Mouse (Mus musculus): Measurements from ENCODE around the gene Pcbd2. TPM values are rescaled to one million over a fixed set of nuclear protein-coding genes. Genes with fewer than 3 reads are reported as not detected.
A peak's percentile ranks its signal among the peaks of the same experiment; 100 is the strongest.
"Not testable (repeated sequence)": the region's sequence is repeated elsewhere in the genome, so short reads cannot be mapped to it uniquely, and the experiment has no call there.

The Pcbd2 gene
- polyA plus RNA-seq, 1 experiment from 2014 or later, result 49.2 TPM

DNA sequence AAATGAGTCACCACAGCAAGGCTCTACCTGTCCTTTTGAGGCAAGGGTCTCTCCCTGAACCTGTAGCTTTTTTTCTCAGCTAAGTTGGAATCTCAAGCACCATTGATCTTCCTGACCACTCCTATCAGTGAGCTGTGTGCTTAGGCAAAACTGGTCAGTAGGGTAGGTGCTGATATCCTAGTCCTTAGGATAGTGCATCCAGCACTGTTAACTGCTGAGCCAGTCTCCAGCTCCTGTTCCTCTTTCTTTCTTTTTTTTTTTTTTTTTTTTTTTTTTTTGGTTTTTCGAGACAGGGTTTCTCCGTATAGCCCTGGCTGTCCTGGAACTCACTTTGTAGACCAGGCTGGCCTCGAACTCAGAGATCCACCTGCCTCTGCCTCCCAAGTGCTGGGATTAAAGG, 31.2 kb upstream of the Pcbd2 start:
- not testable (repeated sequence) for H3K4me2 ChIP-seq (ENCODE audit: low read depth, low read length); H3K27me3 ChIP-seq (replicated peaks; ENCODE audit: control insufficient read depth, insufficient read depth, low read length); H3K4me3 ChIP-seq (ENCODE audit: low read depth, low read length); H3K9me3 ChIP-seq (ENCODE audit: control insufficient read depth, low read length); ATAC-seq (ENCODE audit: low read depth); H3K27ac ChIP-seq (replicated peaks; ENCODE audit: low read depth, low read length); H3K9ac ChIP-seq (ENCODE audit: low read depth, low read length); DNase-seq (ENCODE audit: low spot score)
- WGBS, result no CpG with 5 or more reads among the region's 3 CpGs
- peaks cover 27% of the 10 kb centered on the region for H3K36me3 ChIP-seq (ENCODE audit: control insufficient read depth, insufficient read depth, low read length)
- peaks cover 15% of the 10 kb centered on the region for H3K4me1 ChIP-seq (ENCODE audit: control insufficient read depth, insufficient read depth, low read length)

- Histone ChIP-seq H3K9ac (ENCODE audit: low read depth, low read length) (no peak overlapping the region), H3K4me2 (ENCODE audit: low read depth, low read length) (no peak overlapping the region), H3K27ac (replicated peaks; ENCODE audit: low read depth, low read length) (no peak overlapping the region), H3K27me3 (replicated peaks; ENCODE audit: control insufficient read depth, insufficient read depth, low read length) (no peaks in the 10 kb centered on the region), H3K9me3 (ENCODE audit: control insufficient read depth, low read length) (no peaks in the 10 kb centered on the region), H3K4me3 (ENCODE audit: low read depth, low read length) (no peak overlapping the region), H3K4me1 (ENCODE audit: control insufficient read depth, insufficient read depth, low read length) (no peaks in the 10 kb centered on the region), H3K36me3 (ENCODE audit: control insufficient read depth, insufficient read depth, low read length) (peaks cover 52% of the 10 kb centered on the region)
- WGBS, result 89% methylated on average over 4 of the region's 4 CpGs
- ATAC-seq (ENCODE audit: low read depth) (no peak), DNase-seq (ENCODE audit: low spot score) (no peak)
Measured at GRCm38 (mm10) chr13:55704301-55704700, 22.9 kb upstream of the Pcbd2 start.

- no peaks in the 10 kb centered on the region for H3K27me3 ChIP-seq (replicated peaks; ENCODE audit: control insufficient read depth, insufficient read depth, low read length)
- ATAC-seq (ENCODE audit: low read depth) (no peak), DNase-seq (ENCODE audit: low spot score) (no peak)
- WGBS, result 92% methylated on average over 3 of the region's 3 CpGs
- H3K27ac ChIP-seq (replicated peaks; ENCODE audit: low read depth, low read length), result no peak overlapping the region
- H3K36me3 ChIP-seq (ENCODE audit: control insufficient read depth, insufficient read depth, low read length), result peaks cover under 1% of the 10 kb centered on the region
- H3K4me2 ChIP-seq (ENCODE audit: low read depth, low read length), result no peak overlapping the region
- no peak overlapping the region for H3K9ac ChIP-seq (ENCODE audit: low read depth, low read length)
- no peak overlapping the region for H3K4me3 ChIP-seq (ENCODE audit: low read depth, low read length)
- H3K9me3 ChIP-seq (ENCODE audit: control insufficient read depth, low read length), result no peaks in the 10 kb centered on the region
- peaks cover 5% of the 10 kb centered on the region; the same call in 1 of the 2 replicates for H3K4me1 ChIP-seq (ENCODE audit: control insufficient read depth, insufficient read depth, low read length)
Measured at GRCm38 (mm10) chr13:55712846-55713245, 14.3 kb upstream of the Pcbd2 start.

GRCm38 (mm10) chr13:55714501-55715166, 12.5 kb upstream of the Pcbd2 start, which contains the start of gene Txndc15:
TSS of gene Txndc15 (plus strand) at chr13:55714650.
- H3K4me3 ChIP-seq (ENCODE audit: low read depth, low read length), result peak within 1 kb of the TSS; percentile 92
- H3K9me3 ChIP-seq (ENCODE audit: control insufficient read depth, low read length), result no peaks in the 10 kb centered on the region
- peak; percentile 94 for ATAC-seq (ENCODE audit: low read depth)
- no peaks in the 10 kb centered on the region for H3K27me3 ChIP-seq (replicated peaks; ENCODE audit: control insufficient read depth, insufficient read depth, low read length)
- peak within 1 kb of the TSS; percentile 95 for H3K9ac ChIP-seq (ENCODE audit: low read depth, low read length)
- peaks cover 5% of the 10 kb centered on the region; the same call in 1 of the 2 replicates for H3K4me1 ChIP-seq (ENCODE audit: control insufficient read depth, insufficient read depth, low read length)
- H3K4me2 ChIP-seq (ENCODE audit: low read depth, low read length), result peak within 1 kb of the TSS; percentile 61
- peak within 1 kb of the TSS; percentile 83 for H3K27ac ChIP-seq (replicated peaks; ENCODE audit: low read depth, low read length)
- DNase-seq (ENCODE audit: low spot score), result peak; percentile 92
- under 1% methylated on average over 41 of the region's 63 CpGs for WGBS
- peaks cover 17% of the 10 kb centered on the region for H3K36me3 ChIP-seq (ENCODE audit: control insufficient read depth, insufficient read depth, low read length)

GRCm38 (mm10) chr13:55715167-55715512, 12.0 kb upstream of the Pcbd2 start:
- H3K9me3 ChIP-seq (ENCODE audit: control insufficient read depth, low read length), result no peaks in the 10 kb centered on the region
- H3K27ac ChIP-seq (replicated peaks; ENCODE audit: low read depth, low read length), result peak overlapping the region; percentile 83
- DNase-seq (ENCODE audit: low spot score), result no peak
- H3K9ac ChIP-seq (ENCODE audit: low read depth, low read length), result peak overlapping the region; percentile 95
- H3K4me1 ChIP-seq (ENCODE audit: control insufficient read depth, insufficient read depth, low read length), result peaks cover 5% of the 10 kb centered on the region; the same call in 1 of the 2 replicates
- H3K36me3 ChIP-seq (ENCODE audit: control insufficient read depth, insufficient read depth, low read length), result peaks cover 22% of the 10 kb centered on the region
- H3K4me3 ChIP-seq (ENCODE audit: low read depth, low read length), result peak overlapping the region; percentile 92
- H3K27me3 ChIP-seq (replicated peaks; ENCODE audit: control insufficient read depth, insufficient read depth, low read length), result no peaks in the 10 kb centered on the region
- ATAC-seq (ENCODE audit: low read depth), result no peak
- WGBS, result 5% methylated on average over 5 of the region's 5 CpGs
- H3K4me2 ChIP-seq (ENCODE audit: low read depth, low read length), result peak overlapping the region; percentile 61

- H3K4me1 ChIP-seq (ENCODE audit: control insufficient read depth, insufficient read depth, low read length), result peaks cover 5% of the 10 kb centered on the region; the same call in 1 of the 2 replicates
- H3K36me3 ChIP-seq (ENCODE audit: control insufficient read depth, insufficient read depth, low read length), result peaks cover 30% of the 10 kb centered on the region
- ATAC-seq (ENCODE audit: low read depth) (no peak), DNase-seq (ENCODE audit: low spot score) (no peak)
- no peak overlapping the region for H3K27ac ChIP-seq (replicated peaks; ENCODE audit: low read depth, low read length)
- no peaks in the 10 kb centered on the region for H3K27me3 ChIP-seq (replicated peaks; ENCODE audit: control insufficient read depth, insufficient read depth, low read length)
- H3K4me3 ChIP-seq (ENCODE audit: low read depth, low read length), result peak overlapping the region; percentile 92; the same call in 1 of the 2 replicates
- no peaks in the 10 kb centered on the region for H3K9me3 ChIP-seq (ENCODE audit: control insufficient read depth, low read length)
- WGBS, result 88% methylated on average over 7 of the region's 7 CpGs
- H3K9ac ChIP-seq (ENCODE audit: low read depth, low read length), result no peak overlapping the region
- H3K4me2 ChIP-seq (ENCODE audit: low read depth, low read length), result peak overlapping the region; percentile 61; the same call in 1 of the 2 replicates
Measured at GRCm38 (mm10) chr13:55715908-55716510, 11.2 kb upstream of the Pcbd2 start.

GRCm38 (mm10) chr13:55721516-55721915, 5.7 kb upstream of the Pcbd2 start:
- H3K36me3 ChIP-seq (ENCODE audit: control insufficient read depth, insufficient read depth, low read length), result peaks cover 80% of the 10 kb centered on the region

DNA sequence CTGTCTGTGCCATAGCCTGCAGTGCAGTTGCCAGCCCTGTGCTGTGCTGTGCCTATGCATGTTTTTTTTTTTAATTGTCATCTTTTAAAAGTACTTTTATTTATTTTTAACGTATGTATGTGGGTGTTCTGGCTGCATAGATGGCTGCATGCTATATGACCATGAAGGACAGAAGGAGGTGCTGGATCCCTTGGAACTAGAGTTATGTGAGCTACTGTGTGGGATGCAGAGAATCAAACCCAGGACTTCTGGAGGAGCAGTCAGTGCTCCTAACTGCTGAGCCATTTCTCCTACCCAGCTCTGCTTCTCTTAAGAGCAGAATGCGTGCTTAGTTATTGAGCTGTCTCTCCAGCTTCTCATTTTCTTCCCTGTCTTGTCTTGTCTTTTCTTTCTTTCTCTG, 5.2 kb upstream of the Pcbd2 start:
- ATAC-seq (ENCODE audit: low read depth), result no peak
- WGBS, result 95% methylated on average over 2 of the region's 2 CpGs
- no peak overlapping the region for H3K27ac ChIP-seq (replicated peaks; ENCODE audit: low read depth, low read length)

More at GRCm38 (mm10) chr13:55721516-55721915, 5.7 kb upstream of the Pcbd2 start:
- Histone ChIP-seq H3K9me3 (ENCODE audit: control insufficient read depth, low read length) (no peaks in the 10 kb centered on the region), H3K4me2 (ENCODE audit: low read depth, low read length) (no peak overlapping the region), H3K4me1 (ENCODE audit: control insufficient read depth, insufficient read depth, low read length) (no peaks in the 10 kb centered on the region), H3K4me3 (ENCODE audit: low read depth, low read length) (no peak overlapping the region), H3K9ac (ENCODE audit: low read depth, low read length) (0 out of 2 replicates have a peak overlapping the region, but pooled peaks have one; percentile 5), H3K27ac (replicated peaks; ENCODE audit: low read depth, low read length) (no peak overlapping the region), H3K27me3 (replicated peaks; ENCODE audit: control insufficient read depth, insufficient read depth, low read length) (no peaks in the 10 kb centered on the region)
- ATAC-seq (ENCODE audit: low read depth) (no peak), DNase-seq (ENCODE audit: low spot score) (no peak)
- 75% methylated on average over 8 of the region's 8 CpGs for WGBS

More for the DNA sequence above, 5.2 kb upstream of the Pcbd2 start:
- H3K27me3 ChIP-seq (replicated peaks; ENCODE audit: control insufficient read depth, insufficient read depth, low read length), result no peaks in the 10 kb centered on the region
- H3K9ac ChIP-seq (ENCODE audit: low read depth, low read length), result no peak overlapping the region
- DNase-seq (ENCODE audit: low spot score), result no peak
- H3K4me2 ChIP-seq (ENCODE audit: low read depth, low read length), result no peak overlapping the region
- H3K4me3 ChIP-seq (ENCODE audit: low read depth, low read length), result no peak overlapping the region
- H3K4me1 ChIP-seq (ENCODE audit: control insufficient read depth, insufficient read depth, low read length), result no peaks in the 10 kb centered on the region
- H3K36me3 ChIP-seq (ENCODE audit: control insufficient read depth, insufficient read depth, low read length), result peaks cover 80% of the 10 kb centered on the region
- H3K9me3 ChIP-seq (ENCODE audit: control insufficient read depth, low read length), result no peaks in the 10 kb centered on the region

All from embryonic facial prominence, embryonic 14.5 days (tissue).